Mouse (Mus musculus): Measurements from ENCODE around the gene Ano2. TPM values are rescaled to one million over a fixed set of nuclear protein-coding genes. Genes with fewer than 3 reads are reported as not detected.

Ano2 gene
- polyA plus RNA-seq, 1 experiment from 2014 or later = 0.12 TPM

DNA sequence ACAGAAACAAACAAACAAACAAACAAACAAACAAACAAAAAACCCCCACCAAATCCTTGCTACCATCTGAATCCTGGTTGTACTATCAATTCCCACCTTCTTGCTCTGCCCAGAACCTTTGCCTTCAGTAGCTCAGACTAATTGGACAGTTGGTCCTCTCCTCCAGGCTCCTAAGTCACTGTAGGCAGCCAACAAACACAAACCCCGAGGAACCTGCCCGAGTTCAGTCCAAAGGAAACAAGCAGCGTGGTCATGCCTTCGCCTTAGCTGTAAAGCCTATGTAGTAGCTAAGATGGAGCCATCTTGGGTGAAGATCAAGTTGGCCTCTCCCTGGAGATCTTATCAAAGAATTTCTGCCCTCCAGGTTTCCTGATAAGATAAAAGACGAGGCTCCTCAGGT is 362.9 kb downstream of the Ano2 start:
- ATAC-seq (ENCODE audit: extremely low read depth, insufficient number of reproducible peaks, low FRiP score, low TSS enrichment) = no peak
- H3K4me3 ChIP-seq = no peak overlapping the region
- no peaks in the 10 kb centered on the region; the same call in 1 of the 2 replicates for H3K27me3 ChIP-seq (replicated peaks)
- no peak overlapping the region for H3K9ac ChIP-seq
- no peaks in the 10 kb centered on the region for H3K36me3 ChIP-seq
- H3K4me1 ChIP-seq = no peaks in the 10 kb centered on the region
- H3K27ac ChIP-seq (replicated peaks) = no peak overlapping the region
- no peaks in the 10 kb centered on the region for H3K9me3 ChIP-seq
- WGBS = 70% methylated on average over 5 of the region's 5 CpGs
- no peak overlapping the region for H3K4me2 ChIP-seq

DNA sequence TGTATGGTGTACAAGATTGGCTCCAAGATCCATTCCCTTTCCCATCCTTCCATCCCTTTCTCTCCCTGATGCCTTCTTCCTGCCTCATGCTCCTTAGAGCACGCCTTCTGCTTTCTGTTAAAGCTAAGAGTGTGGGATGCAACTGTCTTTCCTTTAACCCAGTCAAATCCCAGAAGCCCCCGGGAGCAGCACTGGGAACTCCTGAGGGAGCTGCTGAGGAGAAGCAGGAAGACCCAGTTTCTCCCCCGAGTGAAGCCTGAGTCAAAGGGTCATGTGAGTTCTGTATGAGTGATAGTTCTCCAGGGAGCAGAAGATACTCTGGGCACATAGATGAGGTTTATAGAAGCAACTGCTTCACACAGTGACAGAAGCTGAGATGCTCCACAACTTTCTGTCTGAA is 367.5 kb downstream of the Ano2 start:
- no peak overlapping the region for H3K27ac ChIP-seq (replicated peaks)
- H3K27me3 ChIP-seq (replicated peaks) = no peaks in the 10 kb centered on the region; the same call in 1 of the 2 replicates
- H3K36me3 ChIP-seq = no peaks in the 10 kb centered on the region
- peaks cover 3% of the 10 kb centered on the region; the same call in 1 of the 2 replicates for H3K9me3 ChIP-seq
- no peaks in the 10 kb centered on the region for H3K4me1 ChIP-seq
- ATAC-seq (ENCODE audit: extremely low read depth, insufficient number of reproducible peaks, low FRiP score, low TSS enrichment) = no peak
- no peak overlapping the region for H3K4me2 ChIP-seq
- H3K9ac ChIP-seq = no peak overlapping the region
- 71% methylated on average over 3 of the region's 3 CpGs for WGBS
- no peak overlapping the region for H3K4me3 ChIP-seq

DNA sequence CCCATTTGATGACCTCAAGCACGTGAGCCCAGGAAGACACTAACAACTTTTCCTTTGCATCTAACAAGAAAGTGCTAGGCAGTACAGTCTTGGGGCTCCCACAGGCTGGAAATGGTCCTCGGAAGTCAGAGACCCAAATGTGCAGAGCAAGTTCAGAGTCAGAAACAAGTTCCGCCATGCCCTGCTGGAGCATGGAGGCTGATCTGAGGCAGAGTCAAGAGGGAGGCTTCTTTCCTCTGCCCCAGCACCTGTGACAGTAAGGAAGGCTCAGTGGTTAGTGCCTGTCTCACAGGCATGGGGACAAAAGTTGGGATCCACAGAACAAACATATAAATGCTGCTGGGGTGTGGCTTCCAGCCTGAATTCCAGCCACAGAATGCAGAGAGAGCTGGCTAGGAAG is 390.3 kb downstream of the Ano2 start:
- no peaks in the 10 kb centered on the region for H3K4me1 ChIP-seq
- H3K27me3 ChIP-seq (replicated peaks) = no peaks in the 10 kb centered on the region
- no peak overlapping the region for H3K4me2 ChIP-seq
- ATAC-seq (ENCODE audit: extremely low read depth, insufficient number of reproducible peaks, low FRiP score, low TSS enrichment) = no peak
- H3K4me3 ChIP-seq = no peak overlapping the region
- no peaks in the 10 kb centered on the region for H3K36me3 ChIP-seq
- 69% methylated on average over 3 of the region's 3 CpGs for WGBS
- H3K9me3 ChIP-seq = no peaks in the 10 kb centered on the region
- no peak overlapping the region for H3K27ac ChIP-seq (replicated peaks)
- no peak overlapping the region for H3K9ac ChIP-seq

DNA sequence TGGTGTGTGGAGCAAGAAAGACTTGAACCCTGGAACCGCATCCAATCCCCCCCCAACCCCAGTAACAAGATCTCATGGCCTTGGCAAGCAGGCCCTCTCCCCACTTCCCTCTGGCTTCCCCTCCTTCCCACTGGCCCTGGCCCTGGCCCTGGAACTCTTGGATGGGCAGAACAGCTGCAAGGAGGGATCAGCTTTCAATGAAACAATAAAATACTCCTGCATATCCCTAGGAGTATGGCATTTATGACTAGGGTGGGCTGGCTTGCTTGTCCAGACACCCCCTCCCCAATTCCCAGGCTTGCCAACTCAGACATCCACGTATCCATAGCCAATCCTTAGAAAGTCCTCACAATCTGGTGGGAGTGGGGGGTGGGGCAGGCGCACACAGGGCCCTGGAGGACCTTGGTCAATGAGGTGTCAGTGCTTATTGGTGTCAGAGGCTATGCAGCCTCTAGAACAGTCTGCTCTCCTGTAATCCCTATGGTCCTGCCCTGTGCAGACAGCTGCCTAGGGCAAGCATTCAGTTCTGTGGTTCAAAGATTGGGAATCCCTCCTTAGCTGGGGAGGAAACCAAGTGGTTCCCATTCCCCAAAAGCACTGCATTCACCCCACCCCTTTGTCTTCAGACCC is 396.2 kb downstream of the Ano2 start:
- WGBS = 67% methylated on average over 3 of the region's 3 CpGs
- Histone ChIP-seq H3K27me3 (replicated peaks) (no peaks in the 10 kb centered on the region), H3K9me3 (no peaks in the 10 kb centered on the region), H3K4me3 (no peak overlapping the region), H3K27ac (replicated peaks) (no peak overlapping the region), H3K4me1 (no peaks in the 10 kb centered on the region), H3K9ac (no peak overlapping the region), H3K36me3 (no peaks in the 10 kb centered on the region), H3K4me2 (no peak overlapping the region)
- no peak for ATAC-seq (ENCODE audit: extremely low read depth, insufficient number of reproducible peaks, low FRiP score, low TSS enrichment)

DNA sequence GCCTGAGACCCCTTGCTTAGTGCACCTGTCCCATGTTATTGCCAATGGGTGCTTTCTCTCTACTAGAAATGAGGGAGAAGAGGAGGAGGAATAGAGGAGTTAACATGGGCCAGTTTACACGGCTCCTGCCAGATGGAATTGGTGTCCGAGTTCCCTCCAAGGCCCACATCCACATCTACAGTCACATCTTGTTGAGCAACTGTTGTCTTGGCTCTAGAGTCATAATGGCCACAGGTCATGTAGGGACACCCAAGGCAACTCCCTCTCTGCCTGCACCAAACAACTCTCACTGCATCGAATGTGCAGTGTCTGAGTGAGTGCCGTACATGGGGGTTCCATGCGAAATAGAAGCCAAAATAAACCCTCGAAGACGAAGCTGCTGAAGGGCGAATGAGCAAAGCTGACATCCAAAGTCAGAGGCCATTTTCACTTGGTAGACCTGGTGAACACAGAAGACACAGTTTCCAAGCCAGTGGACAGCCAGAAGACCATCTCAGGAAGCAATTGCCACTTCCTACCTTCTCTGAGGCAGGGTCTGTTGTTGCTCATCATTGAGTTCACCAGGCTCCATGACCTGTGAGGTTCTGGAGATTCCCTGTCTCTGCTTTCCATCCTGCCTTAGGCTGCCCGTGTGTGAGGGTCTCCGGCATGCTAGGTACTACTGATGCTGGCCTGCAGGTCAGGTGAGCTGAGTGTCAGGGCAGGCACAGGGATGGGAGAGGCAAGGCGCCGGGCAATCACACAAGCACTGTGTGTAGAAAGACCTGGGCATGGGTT is 398.5 kb downstream of the Ano2 start:
- Histone ChIP-seq H3K4me3 (no peak overlapping the region), H3K36me3 (no peaks in the 10 kb centered on the region), H3K9me3 (no peaks in the 10 kb centered on the region), H3K27me3 (replicated peaks) (no peaks in the 10 kb centered on the region), H3K4me2 (no peak overlapping the region), H3K4me1 (no peaks in the 10 kb centered on the region), H3K27ac (replicated peaks) (no peak overlapping the region), H3K9ac (no peak overlapping the region)
- WGBS = 84% methylated on average over 12 of the region's 12 CpGs
- ATAC-seq (ENCODE audit: extremely low read depth, insufficient number of reproducible peaks, low FRiP score, low TSS enrichment) = no peak

Other genes starting within 250 kb of the Ano2 start
- 79.6 and 84.5 TPM in 2 replicates for gene Cd9, start 195.6 kb upstream of the Ano2 start, polyA plus RNA-seq (2015; fragmentation: Nextera tagmentation; extraction: Ambion mirVana)
- 13.6 and 16.8 TPM in 2 replicates for gene Vwf, start 143.6 kb upstream of the Ano2 start, polyA plus RNA-seq (2015; fragmentation: Nextera tagmentation; extraction: Ambion mirVana)